Mouse (Mus musculus) Patski (cell line): ENCODE data around the gene Gm45711. TPM values are rescaled to one million over a fixed set of nuclear protein-coding genes. Genes with fewer than 3 reads are reported as not detected.
A peak's percentile ranks its signal among the peaks of the same experiment; 100 is the strongest.
"Not testable (repeated sequence)": the region's sequence is repeated elsewhere in the genome, so short reads cannot be mapped to it uniquely, and the experiment has no call there.

ENCODE experiments used
- ATAC-seq: fragments of 100-300 bp; one replicate; pipeline ENCODE4 v1.8.0; 2021
- CTCF ChIA-PET: fragments of 350-600 bp; sonication (Branson Sonifier 250); formaldehyde crosslinking; loops from one replicate; lab custom pipeline; 2022; ENCODE audit warnings: inconsistent platforms; lab: Charles Lee
- POLR2A ChIA-PET: fragments of 350-600 bp; sonication (Branson Sonifier 250); formaldehyde crosslinking; loops from one replicate; lab custom pipeline; 2022; ENCODE audit warnings: antibody characterized with exemption, inconsistent platforms; lab: Charles Lee
- DNase-seq: peaks from one replicate; pipeline ENCODE4 v3.0.0-alpha.2; 2011; ENCODE audit warnings: low read depth, low spot score
- H3K27me3 ChIP-seq: fragments of 371-371 bp; one replicate; pipeline ENCODE4 v1.5.1; 2021
- CTCF ChIP-seq: fragments of 100-300 bp; IDR thresholded peaks from one replicate; pipeline ENCODE4 v1.5.1; 2021
- in situ Hi-C: fragments of 300-500 bp; cut with MboI; formaldehyde crosslinking; loops from 3 replicates; pipeline ENCODE4 v1.11.1; 2018; ENCODE audit warnings: low pct_unique_long_range_greater_than_20kb, mixed read lengths
- polyA plus RNA-seq: library from polyadenylated mRNA; unstranded; gene quantifications from one replicate; pipeline ENCODE4 v1.2.3, GENCODE M21; 2021

Gene Gm45711
- not detected for polyA plus RNA-seq

DNA sequence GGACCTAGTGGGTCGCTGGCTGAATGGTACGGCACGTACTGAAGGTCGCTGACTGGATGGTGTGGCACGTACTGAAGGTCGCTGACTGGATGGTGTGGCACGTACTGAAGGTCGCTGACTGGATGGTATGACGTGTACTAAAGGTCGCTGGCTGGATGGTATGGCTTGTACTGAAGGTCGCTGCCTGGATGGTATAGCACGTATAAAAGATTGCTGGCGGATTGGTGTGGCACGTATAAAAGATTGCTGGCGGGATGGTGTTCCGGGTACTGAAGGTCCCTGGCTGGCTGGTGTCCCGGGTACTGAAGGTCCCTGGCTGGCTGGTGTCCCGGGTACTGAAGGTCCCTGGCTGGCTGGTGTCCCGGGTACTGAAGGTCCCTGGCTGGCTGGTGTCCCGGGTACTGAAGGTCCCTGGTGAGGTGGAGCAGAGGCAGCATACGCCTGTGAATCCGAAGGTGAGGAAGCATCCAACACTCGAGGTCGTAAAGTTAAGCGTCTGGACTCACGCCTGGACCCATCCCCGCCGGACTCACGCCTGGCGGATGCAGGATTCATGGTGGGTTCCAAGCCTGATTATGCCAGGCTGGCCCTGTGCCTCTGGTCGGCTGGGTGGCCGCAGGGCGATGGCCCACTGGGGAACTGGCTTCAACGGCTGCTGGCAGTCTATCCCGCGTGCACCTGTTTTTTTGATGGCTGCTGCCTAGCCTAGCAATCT, at the start of gene Gm45711, which contains the start of gene Cmtm1:
TSS of gene Gm45711 (minus strand) at position 641 of the 715 bp plus-strand sequence.
TSS of gene Cmtm1 (minus strand) at position 705 of the 715 bp plus-strand sequence.
- ATAC-seq, POLR2A ChIA-PET, DNase-seq, CTCF ChIA-PET: not testable (repeated sequence)
- H3K27me3 ChIP-seq: peaks cover 13% of the 10 kb centered on the region
- in situ Hi-C loops: loop anchor here (5.0 to 25.0 kb wide), 2 partner anchors 42 to 628 kb away; partner anchors contain the start of genes Ces2e and Ces2f

GRCm38 (mm10) chr8:104358637-104359036, 48.8 kb upstream of the Gm45711 start:
- no peak for TF ChIP-seq CTCF
- H3K27me3 ChIP-seq: no peaks in the 10 kb centered on the region
- POLR2A ChIA-PET: no interaction called here
- DNase-seq (no peak), ATAC-seq (no peak)
- CTCF ChIA-PET: interaction anchor here (1.2 to 2.1 kb wide), 2 partner anchors 9 to 25 kb away, joined by 3 to 8 read pairs; no protein-coding TSS in a partner anchor
- in situ Hi-C loops: no loop called here

DNA sequence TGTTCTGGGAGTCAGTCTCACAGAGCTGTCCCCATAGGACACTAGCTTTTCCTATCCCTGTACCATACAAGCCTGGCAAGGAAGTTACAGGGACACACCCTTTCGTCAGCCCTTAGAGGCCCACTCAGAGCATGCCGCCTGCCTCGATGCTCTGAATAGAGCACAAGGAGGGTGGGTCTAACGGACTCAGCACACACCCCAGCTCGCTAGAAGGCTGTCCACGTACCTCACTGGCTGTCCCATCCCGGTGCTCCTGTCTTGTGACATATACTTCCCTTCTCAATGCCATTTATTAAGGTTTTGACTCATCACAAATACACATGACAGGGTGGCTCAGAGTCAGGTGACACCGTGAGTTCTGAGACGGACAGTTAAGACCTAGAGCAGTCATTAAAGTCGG, 44.6 kb upstream of the Gm45711 start:
- no peaks in the 10 kb centered on the region for H3K27me3 ChIP-seq
- CTCF ChIA-PET: interaction anchor here (1.3 to 2.4 kb wide), 3 partner anchors 11 to 23 kb away, joined by 3 to 6 read pairs (median 4); no protein-coding TSS in a partner anchor
- ATAC-seq (no peak), DNase-seq (no peak)
- in situ Hi-C loops: no loop called here
- TF ChIP-seq CTCF: no peak
- POLR2A ChIA-PET: no interaction called here

DNA sequence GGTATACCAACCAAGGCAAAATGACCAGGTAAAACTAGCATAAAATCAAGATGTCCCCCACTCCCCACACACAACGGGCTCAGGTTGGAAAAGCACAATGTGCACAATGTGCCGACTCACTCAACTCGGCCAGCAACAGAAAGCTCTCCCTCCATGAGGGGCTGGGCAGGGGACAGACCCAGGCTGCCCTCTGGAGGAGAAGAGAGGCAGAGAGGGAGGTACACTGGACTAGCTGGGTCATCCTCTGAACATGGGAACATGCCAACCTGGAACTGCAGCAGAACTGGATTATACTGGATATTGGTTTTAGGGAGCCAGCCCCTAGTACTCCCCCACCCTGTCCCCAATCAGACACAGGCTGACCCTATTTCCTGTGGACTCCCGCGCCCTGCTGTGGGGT, 43.3 kb upstream of the Gm45711 start:
- CTCF ChIA-PET: interaction anchor here (0.9 to 1.4 kb wide), 2 partner anchors 25 to 79 kb away, joined by 3 to 4 read pairs; no protein-coding TSS in a partner anchor
- no peak for TF ChIP-seq CTCF
- H3K27me3 ChIP-seq: no peaks in the 10 kb centered on the region
- in situ Hi-C loops: no loop called here
- POLR2A ChIA-PET: no interaction called here
- DNase-seq (no peak), ATAC-seq (no peak)

GRCm38 (mm10) chr8:104350047-104350446, 40.2 kb upstream of the Gm45711 start:
- ChIA-PET POLR2A (interaction anchor here (0.6 kb wide), 1 partner anchor 228 kb away, joined by 3 read pairs; no protein-coding TSS in a partner anchor), CTCF (no interaction called here)
- no peak for TF ChIP-seq CTCF
- no peak for DNase-seq
- in situ Hi-C loops: no loop called here
- ATAC-seq: no peak
- H3K27me3 ChIP-seq: no peaks in the 10 kb centered on the region

DNA sequence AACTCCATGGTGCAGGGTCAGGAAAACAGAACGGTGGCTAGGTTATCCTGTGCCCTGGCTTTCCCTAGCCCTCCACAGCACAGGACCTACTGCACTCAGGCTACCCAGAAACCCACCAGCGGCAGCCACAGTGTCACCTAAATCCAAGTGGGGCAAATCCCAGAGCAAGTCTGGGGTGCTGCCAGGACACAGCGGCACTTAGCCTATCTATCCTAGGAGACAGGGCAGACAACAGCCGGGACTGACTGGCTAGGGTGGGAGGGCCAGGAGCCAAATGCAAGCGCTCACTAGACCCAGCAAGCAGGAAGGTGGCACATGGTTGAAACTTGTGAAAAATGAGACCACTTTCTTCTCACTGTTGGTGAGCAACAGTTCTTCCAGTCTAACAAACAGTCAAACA, 39.1 kb upstream of the Gm45711 start:
- no peak for TF ChIP-seq CTCF
- no peak for DNase-seq
- in situ Hi-C loops: loop anchor here (10.0 to 25.0 kb wide), 3 partner anchors 96 to 213 kb away; partner anchors contain the start of gene Dync1li2
- ChIA-PET POLR2A (no interaction called here), CTCF (interaction anchor here (1.0 kb wide), 1 partner anchor 55 kb away, joined by 4 read pairs; no protein-coding TSS in a partner anchor)
- no peaks in the 10 kb centered on the region for H3K27me3 ChIP-seq
- no peak for ATAC-seq

- in situ Hi-C loops: loop anchor here (10.0 to 25.0 kb wide), 3 partner anchors 98 to 216 kb away; partner anchors contain the start of gene Dync1li2
- H3K27me3 ChIP-seq: no peaks in the 10 kb centered on the region
- POLR2A ChIA-PET: interaction anchor here (1.4 kb wide), 1 partner anchor 20 kb away, joined by 3 read pairs; no protein-coding TSS in a partner anchor
- CTCF ChIA-PET: interaction anchor here (0.8 kb wide), 1 partner anchor 14 kb away, joined by 3 read pairs; no protein-coding TSS in a partner anchor
- TF ChIP-seq CTCF: no peak
- DNase-seq (no peak), ATAC-seq (no peak)
Observed at GRCm38 (mm10) chr8:104346706-104347105, 36.8 kb upstream of the Gm45711 start.

GRCm38 (mm10) chr8:104344622-104345021, 34.7 kb upstream of the Gm45711 start:
- ChIA-PET CTCF (interaction anchor here (0.8 to 3.7 kb wide), 18 partner anchors 10 to 226 kb away, joined by 3 to 19 read pairs (median 6); partner anchors contain the start of gene Dync1li2), POLR2A (interaction anchor here (1.0 kb wide), 1 partner anchor 87 kb away, joined by 3 read pairs; no protein-coding TSS in a partner anchor)
- no peaks in the 10 kb centered on the region for H3K27me3 ChIP-seq
- in situ Hi-C loops: loop anchor here (5.0 to 25.0 kb wide), 4 partner anchors 58 to 218 kb away; partner anchors contain the start of gene Dync1li2
- no peak for DNase-seq
- no peak for ATAC-seq
- TF ChIP-seq CTCF: no peak

DNA sequence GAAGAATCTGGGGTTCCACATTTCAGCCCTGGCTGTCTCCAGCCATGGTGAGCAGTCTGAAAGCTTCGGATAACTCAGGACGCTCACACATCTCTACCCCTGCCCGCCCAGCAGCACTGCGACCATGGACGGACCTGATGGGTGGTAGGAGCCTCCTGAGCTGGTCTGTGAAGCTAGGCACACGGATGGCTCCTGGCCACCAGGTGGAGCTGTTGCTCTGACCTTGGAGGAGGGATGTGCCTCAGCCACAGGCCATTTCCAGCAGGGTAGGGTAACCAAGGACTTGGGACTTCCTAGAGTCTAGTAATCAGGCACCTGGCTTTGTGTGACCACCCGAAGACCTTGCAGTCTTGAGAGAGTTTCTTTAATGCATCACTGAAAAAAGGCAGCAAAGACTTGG, 34.1 kb upstream of the Gm45711 start:
- in situ Hi-C loops: loop anchor here (5.0 to 25.0 kb wide), 4 partner anchors 58 to 218 kb away; partner anchors contain the start of gene Dync1li2
- H3K27me3 ChIP-seq: no peaks in the 10 kb centered on the region
- ChIA-PET POLR2A (interaction anchor here (1.0 to 1.4 kb wide), 2 partner anchors 49 to 88 kb away, joined by 3 read pairs; no protein-coding TSS in a partner anchor), CTCF (interaction anchor here (0.6 to 3.7 kb wide), 22 partner anchors 10 to 227 kb away, joined by 3 to 19 read pairs (median 4); partner anchors contain the start of gene Dync1li2)
- DNase-seq (peak; percentile 48), ATAC-seq (peak; percentile 55)
- no peak for TF ChIP-seq CTCF

GRCm38 (mm10) chr8:104342426-104342825, 32.5 kb upstream of the Gm45711 start:
- TF ChIP-seq CTCF: no peak
- ChIA-PET POLR2A (interaction anchor here (1.2 kb wide), 1 partner anchor 100 kb away, joined by 5 read pairs; the partner anchor contains the start of gene Dync1li2), CTCF (interaction anchor here (0.6 to 3.7 kb wide), 13 partner anchors 9 to 228 kb away, joined by 3 to 19 read pairs (median 4); partner anchors contain the start of gene Dync1li2)
- ATAC-seq: no peak
- in situ Hi-C loops: loop anchor here (5.0 to 25.0 kb wide), 4 partner anchors 60 to 220 kb away; partner anchors contain the start of gene Dync1li2
- DNase-seq: no peak
- H3K27me3 ChIP-seq: no peaks in the 10 kb centered on the region
